Comparison of ENCODE assay signal across 10 mouse cellular contexts in genomic region chr11:95224124-95224893, GRCm38 (mm10). TPM values are rescaled to one million over a fixed set of nuclear protein-coding genes. Genes with fewer than 3 reads are reported as not detected.
A peak's percentile ranks its signal among the peaks of the same experiment; 100 is the strongest.
DNase-seq lines count a peak whose midpoint lies in the region; ATAC-seq lines count a peak whose summit lies in the region.
"Had no signal": no experiment of that assay in that cellular context is flagged by ENCODE, and none has a peak within 500 bp of the region (broad histone marks: within the 10 kb centered on the region; RNA-seq: fewer than 3 reads in every experiment).

No protein-coding gene starts in this region.

- no peaks in the 10 kb centered on the region for H3K9me3 ChIP-seq in embryonic facial prominence, embryonic 15.5 days (replicated peaks)
- H3K9me3 ChIP-seq in intestine, embryonic 16.5 days (ENCODE audit: control insufficient read depth, low read length) = no peaks in the 10 kb centered on the region
- H3K9me3 ChIP-seq in midbrain, embryonic 13.5 days = no peaks in the 10 kb centered on the region

- peak overlapping the region; percentile 28 for H3K4me3 ChIP-seq in embryonic facial prominence, embryonic 15.5 days (replicated peaks)
- H3K4me3 ChIP-seq in intestine, embryonic 16.5 days (ENCODE audit: low read length) = no peak overlapping the region
- H3K4me3 ChIP-seq in midbrain, embryonic 13.5 days (replicated peaks) = peak overlapping the region; percentile 36

- H3K27me3 ChIP-seq in embryonic facial prominence, embryonic 15.5 days = peaks cover 23% of the 10 kb centered on the region; the same call in 1 of the 2 replicates
- H3K27me3 ChIP-seq in intestine, embryonic 16.5 days (replicated peaks; ENCODE audit: control insufficient read depth, insufficient read depth, low read length) = peaks cover 24% of the 10 kb centered on the region
- peaks cover 56% of the 10 kb centered on the region for H3K27me3 ChIP-seq in midbrain, embryonic 13.5 days

- WGBS in embryonic facial prominence, embryonic 15.5 days = 18% methylated on average over 15 of the region's 15 CpGs
- WGBS in intestine, embryonic 16.5 days = 27% methylated on average over 15 of the region's 15 CpGs
- WGBS in midbrain, embryonic 13.5 days = 13% methylated on average over 15 of the region's 15 CpGs

- DNase-seq in ZHBTc4 (ENCODE audit: low read depth, low spot score) = peak; percentile 39
- DNase-seq in gastrocnemius, postnatal 25 days = no peak
- no peak for DNase-seq in ovary, adult 18-20 months (ENCODE audit: low spot score)
- no peak for DNase-seq in kidney, adult 9 months

- no peaks in the 10 kb centered on the region for H3K36me3 ChIP-seq in embryonic facial prominence, embryonic 15.5 days
- H3K36me3 ChIP-seq in intestine, embryonic 16.5 days (ENCODE audit: control insufficient read depth, insufficient read depth, low read length) = no peaks in the 10 kb centered on the region
- no peaks in the 10 kb centered on the region for H3K36me3 ChIP-seq in midbrain, embryonic 13.5 days

- peak overlapping the region; percentile 53 for H3K4me2 ChIP-seq in embryonic facial prominence, embryonic 15.5 days (replicated peaks)
- peak overlapping the region; percentile 63; the same call in 1 of the 2 replicates for H3K4me2 ChIP-seq in intestine, embryonic 16.5 days (ENCODE audit: low read depth, low read length)
- H3K4me2 ChIP-seq in midbrain, embryonic 13.5 days (replicated peaks) = peak overlapping the region; percentile 55

- ATAC-seq in embryonic facial prominence, embryonic 15.5 days (ENCODE audit: insufficient number of reproducible peaks, low FRiP score, low TSS enrichment, low read depth) = peak; percentile 25; the same call in 1 of the 2 replicates
- ATAC-seq in intestine, embryonic 16.5 days = no peak
- ATAC-seq in midbrain, embryonic 13.5 days = 0 out of 2 replicates have a peak, but pooled peaks have one; percentile 30
- ATAC-seq: Patski had no signal

- peaks cover 55% of the 10 kb centered on the region for H3K4me1 ChIP-seq in embryonic facial prominence, embryonic 15.5 days
- peaks cover 13% of the 10 kb centered on the region for H3K4me1 ChIP-seq in intestine, embryonic 16.5 days (ENCODE audit: control insufficient read depth, insufficient read depth, low read length)
- peaks cover 13% of the 10 kb centered on the region for H3K4me1 ChIP-seq in midbrain, embryonic 13.5 days (replicated peaks)

- H3K9ac ChIP-seq in embryonic facial prominence, embryonic 15.5 days = no peak overlapping the region
- H3K9ac ChIP-seq in intestine, embryonic 16.5 days (ENCODE audit: low read depth, low read length) = no peak overlapping the region
- H3K9ac ChIP-seq in midbrain, embryonic 13.5 days (replicated peaks) = no peak overlapping the region
- H3K9ac ChIP-seq: liver, embryonic 14.5 days had no signal

- H3K27ac ChIP-seq in embryonic facial prominence, embryonic 15.5 days (replicated peaks) = peak overlapping the region; percentile 85
- no peak overlapping the region for H3K27ac ChIP-seq in intestine, embryonic 16.5 days (ENCODE audit: low read length)
- H3K27ac ChIP-seq in midbrain, embryonic 13.5 days = no peak overlapping the region
- H3K27ac ChIP-seq: liver, embryonic 14.5 days had no signal

RNA-seq across cellular contexts. Expression of gene Tac4, which starts 37.0 kb away (rescaled TPM):
- 0.13 and 0.21 TPM in 2 replicates for polyA plus RNA-seq in embryonic facial prominence, embryonic 15.5 days (2015; fragmentation: Nextera tagmentation; extraction: Ambion mirVana)
- not detected in 2 replicates for polyA plus RNA-seq in intestine, embryonic 16.5 days (2015; fragmentation: Nextera tagmentation; extraction: Ambion mirVana)
- not detected in 2 replicates for polyA plus RNA-seq in midbrain, embryonic 13.5 days (2015; fragmentation: Nextera tagmentation; extraction: Ambion mirVana)
- under 1 TPM; 0.23 to 0.35 TPM for total RNA-seq in gastrocnemius, postnatal 25 days (2021)
- polyA plus RNA-seq: Patski; testis, adult 2 months had no signal
